Mouse (Mus musculus): ENCODE measurements around the gene Hoxd13.

DNA sequence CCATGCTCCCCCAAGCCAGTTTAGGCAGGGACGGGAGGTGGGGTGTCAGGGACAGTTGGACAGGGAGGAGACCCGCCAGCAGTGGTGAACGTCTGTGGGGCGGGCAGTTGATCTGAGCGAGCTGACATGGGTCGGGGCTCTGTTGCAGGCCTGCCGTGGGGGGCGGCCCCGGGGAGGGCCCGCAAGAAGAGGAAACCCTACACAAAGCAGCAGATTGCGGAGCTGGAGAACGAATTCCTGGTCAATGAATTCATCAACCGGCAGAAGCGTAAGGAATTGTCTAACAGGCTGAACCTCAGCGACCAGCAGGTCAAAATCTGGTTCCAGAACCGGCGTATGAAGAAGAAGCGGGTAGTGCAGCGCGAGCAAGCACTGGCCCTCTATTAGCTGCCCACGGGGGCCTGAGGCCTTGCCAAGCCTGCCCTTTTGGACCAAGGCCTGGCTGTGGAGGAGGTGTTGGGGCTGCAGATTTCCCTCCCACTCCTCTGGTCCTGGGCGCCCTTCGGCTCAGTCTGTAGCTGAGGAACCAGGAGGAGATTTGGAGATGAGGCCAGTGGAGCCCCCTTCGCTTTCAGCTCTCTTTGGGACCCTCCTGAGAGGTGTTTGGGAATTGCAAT lies 7.7 kb downstream of the Hoxd13 start:
- no peak for TF ChIP-seq CTCF (IDR thresholded peaks at IDR 0.05; ENCODE audit: low read depth)
- TF ChIP-seq EP300 (IDR thresholded peaks at IDR 0.05; ENCODE audit: low read depth): no peak

Data from liver, postnatal 0 days (tissue).